ENCODE assay signal across 10 mouse cellular contexts in the genomic region with DNA sequence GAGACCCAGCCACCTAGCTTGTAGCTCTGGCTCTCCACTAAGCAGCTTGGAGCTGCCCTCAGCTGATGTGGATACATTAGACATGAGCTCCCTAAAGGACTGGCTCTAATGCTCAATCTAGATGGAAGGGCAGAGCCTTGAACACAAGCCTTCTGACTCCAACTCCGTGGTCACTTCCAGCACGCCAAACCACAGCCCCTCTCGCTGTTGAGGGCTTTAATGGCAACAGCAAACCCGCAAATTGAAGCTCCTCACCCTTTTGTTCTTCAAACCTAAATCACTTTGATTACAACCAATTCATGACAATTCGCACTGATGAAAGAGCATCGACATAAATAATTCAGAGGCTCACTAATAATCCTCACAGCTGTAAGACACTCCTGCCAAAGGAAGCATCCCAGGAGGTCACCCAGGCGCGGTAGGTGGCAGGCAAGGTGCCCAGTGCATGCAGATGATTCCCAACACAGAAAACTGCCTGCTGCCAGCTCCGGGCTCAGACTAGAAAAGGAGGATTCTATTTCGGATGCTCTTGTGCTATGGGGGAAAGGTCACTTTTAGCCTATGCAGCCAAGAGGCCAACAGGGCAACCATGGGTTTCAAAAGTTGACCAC. TPM values are rescaled to one million over a fixed set of nuclear protein-coding genes. Genes with fewer than 3 reads are reported as not detected.
DNase-seq lines count a peak whose midpoint lies in the region; ATAC-seq lines count a peak whose summit lies in the region.
"Had no signal": no experiment of that assay in that cellular context is flagged by ENCODE, and none has a peak within 500 bp of the region (broad histone marks: within the 10 kb centered on the region; RNA-seq: fewer than 3 reads in every experiment).

No protein-coding gene starts in this region.

- no peaks in the 10 kb centered on the region for H3K27me3 ChIP-seq in neural tube, embryonic 15.5 days (replicated peaks)
- H3K27me3 ChIP-seq: heart, embryonic 15.5 days had no signal

- H3K9me3 ChIP-seq in neural tube, embryonic 15.5 days (replicated peaks) = no peaks in the 10 kb centered on the region
- H3K9me3 ChIP-seq: heart, embryonic 15.5 days had no signal

- intact Hi-C loops in heart, postnatal 25 days (cut with DNase I) = no loop called here

- H3K27ac ChIP-seq in neural tube, embryonic 15.5 days (replicated peaks) = peak overlapping the region; percentile 23; the same call in 1 of the 2 replicates
- H3K27ac ChIP-seq: heart, embryonic 15.5 days had no signal

- H3K4me1 ChIP-seq in neural tube, embryonic 15.5 days = peaks cover 6% of the 10 kb centered on the region; the same call in 1 of the 2 replicates
- H3K4me1 ChIP-seq: heart, embryonic 15.5 days had no signal

- peak; percentile 68 for ATAC-seq in neural tube, embryonic 15.5 days (ENCODE audit: low FRiP score)

- no peak overlapping the region for H3K4me2 ChIP-seq in neural tube, embryonic 15.5 days
- H3K4me2 ChIP-seq: heart, embryonic 15.5 days had no signal

- peak; percentile 26 for DNase-seq in adrenal gland, postnatal 10 days
- DNase-seq in adrenal gland, adult 8-10 months = no peak
- DNase-seq in heart, adult 8-10 months (ENCODE audit: low spot score) = peak; percentile 38
- DNase-seq in heart, postnatal 25 days (ENCODE audit: low spot score) = no peak
- peak; percentile 38 for DNase-seq in right cerebral cortex, postnatal 4 days
- no peak for DNase-seq in right cerebral cortex, postnatal 14 days
- no peak for DNase-seq in thymus, postnatal 14 days
- DNase-seq: liver had no signal

- H3K9ac ChIP-seq in neural tube, embryonic 15.5 days (replicated peaks) = no peak overlapping the region
- H3K9ac ChIP-seq: heart, embryonic 15.5 days had no signal

- no peaks in the 10 kb centered on the region for H3K36me3 ChIP-seq in neural tube, embryonic 15.5 days
- H3K36me3 ChIP-seq: heart, embryonic 15.5 days had no signal

- no peak overlapping the region for H3K4me3 ChIP-seq in neural tube, embryonic 15.5 days (replicated peaks)
- H3K4me3 ChIP-seq: heart, embryonic 15.5 days had no signal

- WGBS in neural tube, embryonic 15.5 days = 10% methylated on average over 10 of the region's 10 CpGs

RNA-seq across cellular contexts. Expression of gene Rchy1, which starts 53.8 kb away (rescaled TPM):
- 10 to 100 TPM; 50.8 to 51.7 TPM for total RNA-seq in adrenal gland, postnatal 10 days (2021)
- 10 to 100 TPM; 75.8 to 88.3 (median 80.6) TPM for total RNA-seq in adrenal gland, adult 8-10 months (2022)
- 10 to 100 TPM; 30.1 to 35.5 (median 32.2) TPM for total RNA-seq in heart, adult 8-10 months (2022)
- total RNA-seq in heart, postnatal 25 days (2021) = 10 to 100 TPM; 28.2 to 32.4 TPM
- 91.8 and 92.1 TPM in 2 replicates for polyA plus RNA-seq in neural tube, embryonic 15.5 days (2015; fragmentation: Nextera tagmentation; extraction: Ambion mirVana)

Comparison
In these comparisons a context has a peak if more than half of its experiments do, and no peak if none do; other contexts are left out.
1. DNase-seq: peak in adrenal gland, postnatal 10 days (single experiment), heart, adult 8-10 months (single experiment) and right cerebral cortex, postnatal 4 days (single experiment); none in adrenal gland, adult 8-10 months (single experiment), heart, postnatal 25 days (single experiment), right cerebral cortex, postnatal 14 days (single experiment) and thymus, postnatal 14 days (single experiment).